Mouse (Mus musculus) olfactory bulb, adult 2 months (tissue): ENCODE results near the gene Trat1.

ENCODE experiments used
- CTCF ChIP-seq: fragments of 200-500 bp; IDR thresholded peaks from 2 replicates; pipeline ENCODE4 v1.5.1; 2012; ENCODE audit warnings: low read depth, mild to moderate bottlenecking, low read length, moderate library complexity; ENCODE audit not compliant: insufficient read depth
- POLR2A ChIP-seq: fragments of 200-500 bp; IDR thresholded peaks from 2 replicates; pipeline ENCODE4 v1.6.1; 2012; ENCODE audit warnings: mild to moderate bottlenecking, low read depth, low read length, moderate library complexity; ENCODE audit not compliant: insufficient read depth

- TF ChIP-seq CTCF (no peak), POLR2A (no peak)
Observed at GRCm38 (mm10) chr16:48788704-48789185, 16.9 kb upstream of the Trat1 start.
